Mouse (Mus musculus) naive thymus-derived CD4-positive, alpha-beta T cell, adult 2 months (primary cell): ENCODE data around the gene Pmpca.
A peak's percentile ranks its signal among the peaks of the same experiment; 100 is the strongest.

Source experiments
- DNase-seq: peaks from one replicate; pipeline ENCODE4 v3.0.0-alpha.2; 2011; ENCODE audit warnings: low read depth

Gene Pmpca

DNA sequence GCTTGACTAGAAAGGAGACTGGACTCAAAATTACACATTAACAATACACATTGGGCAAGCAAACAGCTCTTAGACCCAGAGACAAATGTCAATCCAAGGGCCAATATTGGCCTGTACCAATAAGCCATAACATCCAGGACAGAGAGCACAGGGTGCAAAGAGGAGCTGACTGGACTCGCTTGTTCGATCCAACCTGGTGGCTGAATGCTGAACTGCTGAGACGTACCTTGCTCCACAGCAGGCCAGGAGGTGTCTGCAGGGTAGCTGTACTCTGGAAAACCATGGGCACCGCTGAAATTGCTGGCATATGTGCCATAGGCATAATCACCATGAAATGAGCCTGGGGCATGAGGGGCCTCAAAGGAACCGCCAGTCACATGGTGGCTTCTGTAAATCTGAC, 40.7 kb downstream of the Pmpca start:
- no peak for DNase-seq

DNA sequence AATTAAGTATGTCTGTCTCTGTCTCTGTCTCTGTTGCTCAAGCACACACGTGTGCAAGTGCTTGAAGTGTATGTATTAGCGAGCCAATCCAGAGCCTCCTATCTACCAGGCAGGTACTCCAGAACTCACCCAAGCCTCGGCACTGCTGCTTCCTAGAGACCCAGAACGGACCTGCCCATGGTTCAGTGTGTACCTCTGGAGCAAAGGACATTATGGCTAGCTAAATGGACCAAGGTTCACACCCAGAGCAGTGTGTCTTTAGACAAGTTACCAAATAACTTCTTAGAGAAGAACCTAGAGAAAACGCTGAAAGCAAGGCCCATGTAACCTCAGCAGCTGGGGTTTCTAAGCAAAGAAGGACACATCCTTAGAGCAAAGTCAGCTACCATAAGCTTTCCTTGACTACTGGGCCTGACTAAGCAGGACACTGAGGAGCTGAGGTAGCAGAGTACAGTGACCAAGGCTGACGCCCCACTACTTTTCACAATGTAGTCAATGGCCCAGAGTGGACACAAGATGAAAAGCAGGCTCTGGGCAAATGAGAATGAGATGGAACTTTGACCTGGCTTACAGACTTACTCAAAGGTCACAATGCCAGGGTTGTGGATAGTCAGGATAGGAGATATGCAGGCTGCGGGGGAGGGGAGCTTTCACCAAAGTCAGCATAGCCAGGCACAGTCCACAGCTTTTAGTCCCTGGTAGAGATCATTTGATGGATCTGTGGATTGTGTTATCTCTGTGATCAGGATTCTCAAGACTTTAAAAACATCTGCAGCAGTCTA, 45.8 kb downstream of the Pmpca start:
- no peak for DNase-seq

DNA sequence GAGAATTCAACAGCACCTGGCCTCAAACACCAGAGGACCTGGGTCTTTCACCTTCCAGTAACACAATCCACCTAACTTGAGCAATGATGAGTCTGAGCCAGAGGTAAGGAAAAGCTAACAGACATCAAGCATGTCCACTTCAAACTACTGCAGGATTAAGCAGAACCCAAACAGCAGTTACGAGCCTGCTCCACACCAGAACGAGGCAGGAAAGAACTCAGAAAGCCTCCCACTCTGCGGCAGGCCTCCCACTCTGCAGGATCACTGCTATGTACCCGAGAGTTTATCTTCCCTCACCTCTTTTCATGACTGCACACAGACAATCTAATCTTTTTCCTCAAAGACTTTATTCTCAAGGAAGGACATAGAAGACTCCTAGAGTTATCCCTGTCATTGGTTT, 48.1 kb downstream of the Pmpca start:
- no peak for DNase-seq

DNA sequence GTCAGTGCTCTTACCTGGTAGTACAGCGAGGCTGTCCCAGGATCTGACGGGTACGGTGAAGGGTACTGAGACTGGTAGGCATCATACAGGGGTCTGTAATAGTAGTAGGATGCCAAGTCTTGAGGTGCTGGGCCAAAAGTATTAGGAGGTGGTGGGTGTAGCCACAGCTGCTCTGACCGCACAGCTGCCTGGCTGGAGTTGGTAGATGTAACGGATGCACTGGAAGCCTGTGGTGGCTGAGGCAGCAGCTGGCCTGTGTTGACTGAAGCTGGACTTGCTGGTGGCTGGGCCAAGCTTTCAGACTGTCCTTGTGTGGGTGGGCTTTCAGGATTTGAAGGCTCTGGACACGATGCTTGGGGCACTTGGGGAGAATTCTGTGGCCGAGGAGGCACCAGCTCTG, 49.2 kb downstream of the Pmpca start:
- DNase-seq = no peak

DNA sequence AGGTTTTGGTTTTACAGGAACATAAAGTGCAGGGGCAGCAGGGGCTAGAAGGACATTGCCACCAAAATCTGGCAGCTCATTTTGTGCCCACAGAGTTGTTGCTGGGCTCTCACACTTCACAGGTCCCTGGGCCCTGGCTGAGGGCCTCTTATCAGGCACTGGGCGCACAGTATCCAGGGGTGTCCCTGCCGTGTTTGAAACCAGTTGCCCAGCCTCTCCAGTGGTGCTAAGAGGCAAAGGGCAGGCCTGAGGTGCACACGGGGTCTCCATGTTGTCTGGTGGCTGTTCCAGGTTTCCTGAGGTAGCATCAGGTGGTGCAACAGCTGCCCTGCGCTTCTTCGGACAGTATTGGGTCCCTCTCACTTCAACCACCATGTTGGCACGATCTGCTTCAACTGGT, 50.5 kb downstream of the Pmpca start:
- no peak for DNase-seq

DNA sequence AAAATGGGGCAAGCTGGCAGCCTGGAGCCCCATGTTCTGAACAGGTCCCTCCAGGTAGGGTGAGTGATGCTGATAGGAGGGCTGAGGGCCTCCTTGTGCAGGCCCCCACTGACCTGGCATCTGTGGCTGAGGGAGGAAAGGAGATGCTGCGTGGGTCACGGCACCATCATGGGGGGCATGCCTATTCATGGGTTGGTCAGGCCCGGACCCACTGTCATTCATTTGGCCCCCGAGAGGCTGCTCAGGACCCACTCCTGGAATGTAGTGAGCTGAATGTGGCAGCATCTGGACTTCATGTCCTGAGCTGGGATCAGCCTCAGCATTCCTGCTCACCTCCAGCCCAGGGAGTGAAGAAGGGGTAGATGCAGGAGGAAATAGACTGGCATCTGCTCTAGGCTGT, 52.1 kb downstream of the Pmpca start:
- no peak for DNase-seq

DNA sequence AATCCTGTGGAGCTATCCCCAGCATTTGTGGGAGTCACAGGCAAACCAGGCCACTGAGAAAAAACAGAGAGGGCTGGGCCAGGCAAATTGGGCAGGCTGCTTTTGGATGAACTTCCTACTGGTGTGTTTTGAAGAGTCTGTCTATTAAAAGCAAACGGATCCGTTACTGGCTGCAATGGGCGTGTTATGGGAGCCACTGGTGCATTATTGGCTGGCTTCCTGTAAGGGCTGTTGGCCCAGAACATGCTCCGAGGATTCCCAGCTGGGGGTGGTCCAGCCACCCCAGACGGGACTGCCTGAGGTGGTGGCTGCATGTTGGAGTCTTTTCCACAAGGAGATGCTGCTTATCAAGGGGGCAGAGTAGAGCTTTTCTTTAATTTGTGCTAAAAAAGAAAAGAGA, 52.5 kb downstream of the Pmpca start:
- DNase-seq = no peak

DNA sequence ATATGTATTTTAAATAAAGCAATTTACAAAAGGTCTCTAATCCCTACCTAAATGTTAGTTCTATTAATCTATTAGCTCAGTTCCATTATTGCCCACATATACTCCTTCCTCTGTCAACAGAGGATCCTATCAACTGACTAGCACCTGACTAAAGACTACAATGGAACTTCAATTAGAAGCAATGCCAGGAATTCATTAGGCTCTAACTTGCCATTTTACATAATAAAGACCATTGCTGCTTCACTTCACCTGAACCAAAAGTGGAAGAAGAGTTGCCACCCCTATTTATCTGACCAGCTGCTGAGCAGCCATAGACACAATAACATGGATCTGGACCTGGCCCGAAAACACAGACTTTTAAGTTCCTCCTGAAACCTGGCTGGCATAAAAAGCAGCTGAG, 53.7 kb downstream of the Pmpca start:
- no peak for DNase-seq

DNA sequence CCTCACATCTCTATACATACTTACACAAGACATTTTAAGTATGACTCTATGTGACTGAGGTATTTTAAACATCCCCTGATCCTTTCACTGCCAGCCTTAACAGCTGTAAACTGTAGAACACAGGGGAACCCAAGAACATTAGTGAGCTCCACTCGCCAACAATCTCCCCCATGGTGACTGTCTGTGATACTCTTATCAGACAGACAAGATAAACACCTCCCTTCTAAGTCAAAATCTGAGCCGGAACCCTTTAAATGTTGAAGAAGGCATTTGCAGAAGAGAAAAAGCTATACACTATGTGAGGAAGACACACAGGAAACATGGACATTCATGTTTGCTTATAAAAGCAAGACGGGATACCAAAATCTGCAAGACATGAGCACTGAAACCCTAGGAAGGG, 54.7 kb downstream of the Pmpca start:
- no peak for DNase-seq

DNA sequence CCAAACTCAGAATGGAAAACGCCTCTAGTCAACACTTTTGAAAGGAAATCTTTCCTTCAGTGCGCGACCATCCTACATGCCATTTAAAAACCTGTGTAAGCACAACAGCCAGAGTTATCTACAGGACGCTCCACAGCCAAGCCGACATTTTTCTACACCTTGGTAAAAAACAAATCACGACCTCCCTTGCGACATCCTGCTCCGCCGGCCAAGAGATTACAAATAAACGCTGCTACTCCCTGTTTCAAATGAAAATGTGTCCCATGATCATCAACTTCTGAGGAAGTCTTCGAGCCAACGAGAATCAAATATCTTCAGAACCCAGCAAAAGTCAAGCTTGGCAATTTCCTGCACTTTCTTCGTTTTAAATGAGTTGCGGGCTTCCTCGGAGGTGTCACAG, 55.2 kb downstream of the Pmpca start:
- no peak for DNase-seq

DNA sequence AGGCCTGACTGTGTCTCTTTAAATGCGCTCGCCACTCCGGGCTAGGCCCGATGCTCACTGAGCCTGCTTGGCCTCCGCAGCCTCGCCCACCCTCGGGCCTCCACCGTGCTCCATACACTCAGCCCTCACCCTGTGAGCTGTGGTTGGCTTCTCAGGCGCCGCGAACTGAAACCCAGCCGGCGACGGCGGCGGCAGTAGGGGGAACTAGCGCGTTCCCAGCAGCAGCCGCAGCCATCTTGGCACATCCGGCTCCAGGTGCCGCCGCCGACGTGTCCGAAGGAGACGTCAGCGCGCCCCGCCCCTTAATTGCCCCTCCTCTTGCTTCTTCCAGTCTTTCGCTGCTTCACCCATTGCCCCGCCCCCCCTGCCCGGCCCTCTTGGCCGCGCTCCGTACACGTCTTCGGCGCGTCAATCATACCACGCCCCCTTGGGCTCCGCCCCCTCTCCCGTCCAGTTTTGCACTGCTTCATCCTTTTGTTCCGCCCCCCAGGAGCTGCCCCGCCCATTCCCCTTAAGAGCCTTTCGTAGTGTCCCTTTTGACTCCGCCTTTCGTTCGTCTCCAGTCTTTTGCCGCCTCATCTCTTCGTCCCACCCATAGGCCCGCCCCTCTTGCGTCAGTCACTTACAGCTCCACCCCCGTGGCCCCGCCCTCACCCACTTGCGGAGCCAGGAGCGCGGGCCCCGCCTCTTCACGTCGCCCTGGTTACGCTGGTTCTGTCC, 56.0 kb downstream of the Pmpca start, which contains the start of gene Sec16a:
Gene Sec16a, minus strand, starts transcription at position 271 of the 720 bp plus-strand sequence.
- peak; percentile 100 for DNase-seq

DNA sequence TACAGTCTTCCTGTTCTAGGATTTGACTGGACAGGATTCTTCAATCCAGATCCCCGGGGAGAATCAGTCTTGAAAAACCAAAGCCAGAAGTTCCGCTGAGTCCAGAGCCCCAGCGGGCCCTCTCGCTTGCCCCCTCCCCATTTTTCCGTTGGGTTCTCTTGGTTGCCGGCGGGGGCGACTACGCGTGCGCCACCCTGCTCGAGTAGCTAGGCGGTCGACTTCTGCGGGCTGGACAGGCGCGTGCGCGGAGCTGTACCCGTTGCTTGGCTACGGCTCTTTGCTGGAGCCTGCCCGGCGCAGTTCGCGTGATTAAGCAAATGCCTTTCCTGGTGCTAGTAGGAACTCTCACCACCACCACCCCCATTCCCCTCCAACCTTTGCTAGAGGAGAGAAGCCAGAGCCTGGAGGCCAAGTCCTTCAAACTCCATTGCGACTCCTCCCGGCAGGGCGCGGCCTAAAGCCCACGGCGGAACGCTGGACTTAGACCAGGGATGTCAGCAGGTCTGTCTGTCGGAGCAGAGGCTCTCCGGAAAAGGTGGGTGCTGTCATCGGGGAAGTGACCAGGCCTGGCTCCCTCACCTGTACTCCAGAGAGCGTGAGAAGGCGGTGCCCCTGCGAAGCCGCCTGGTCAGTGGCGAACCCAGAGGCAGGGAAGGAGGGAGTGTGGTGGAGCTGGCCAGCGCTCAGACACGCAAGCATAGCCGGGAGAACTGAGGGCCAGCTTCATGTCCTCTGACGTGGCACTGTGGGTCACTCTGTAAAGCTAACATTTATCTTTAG, 56.7 kb downstream of the Pmpca start:
- no peak for DNase-seq

DNA sequence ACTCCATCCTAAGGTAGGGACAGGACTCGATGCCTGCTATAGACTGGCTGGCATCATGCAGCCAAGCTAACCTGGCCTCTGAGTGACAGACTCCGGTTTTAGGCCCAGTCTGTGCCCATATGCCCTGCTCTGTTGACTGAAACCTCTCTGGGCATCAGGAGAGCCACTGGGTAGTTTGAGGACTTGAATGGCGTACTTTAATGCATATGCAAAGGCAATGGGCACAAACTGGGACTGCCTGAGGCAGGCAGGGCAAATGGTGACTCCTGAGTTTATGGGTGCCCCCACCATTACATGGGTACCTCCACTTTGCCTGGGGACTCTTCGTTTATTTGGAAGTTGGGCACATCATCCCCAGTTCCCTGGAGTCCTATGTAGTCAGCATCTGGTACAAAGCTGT, 57.5 kb downstream of the Pmpca start:
- DNase-seq = peak; percentile 31
